Mouse (Mus musculus): ENCODE data around the gene Ncapd2.

DNA sequence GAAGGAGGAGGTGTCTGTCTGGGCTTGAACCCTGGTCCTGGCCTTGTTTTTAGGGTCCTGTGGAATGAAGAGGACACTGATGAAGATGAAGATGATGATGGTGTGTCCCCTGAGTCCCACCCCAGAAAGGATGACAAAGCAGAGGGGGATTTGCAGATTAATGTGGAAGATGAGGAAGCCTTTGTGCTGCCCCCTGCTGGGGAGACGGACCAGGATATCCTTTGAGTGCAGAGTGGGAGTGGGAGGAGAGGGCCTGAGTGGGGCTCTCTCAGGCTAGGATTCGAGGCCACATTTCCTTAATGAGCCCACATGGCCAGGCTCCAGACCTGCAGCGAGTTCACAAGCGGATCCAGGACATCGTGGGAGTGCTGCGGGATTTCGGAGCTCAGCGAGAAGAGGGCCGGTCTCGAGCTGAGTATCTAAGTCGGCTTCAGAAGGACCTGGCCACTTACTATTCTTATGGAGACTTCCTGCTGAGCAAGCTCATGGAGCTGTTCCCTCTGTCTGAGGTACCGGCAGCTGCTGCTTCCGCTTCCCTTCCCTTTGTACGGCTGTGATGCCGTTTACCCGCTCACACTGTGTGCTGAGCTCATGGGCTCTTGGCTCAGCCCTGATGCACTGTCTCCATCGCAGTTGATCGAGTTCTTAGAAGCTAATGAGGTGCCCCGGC lies 54.4 kb downstream of the Ncapd2 start:
- TF ChIP-seq CTCF (IDR thresholded peaks at IDR 0.05; ENCODE audit: low read depth) (peak; percentile 73), EP300 (optimal IDR thresholded peaks at IDR 0.05) (no peak)
